Mouse (Mus musculus): ENCODE data around the gene Odf3b. TPM values are rescaled to one million over a fixed set of nuclear protein-coding genes. Genes with fewer than 3 reads are reported as not detected.

Gene Odf3b
- 5.4 and 5.6 TPM in 2 replicates for polyA plus RNA-seq (2012; rRNA removed)

GRCm38 (mm10) chr15:89378831-89379401 is at the start of gene Odf3b:
Gene Odf3b, minus strand, starts transcription at chr15:89379282.
- Histone ChIP-seq H3K4me1 (ENCODE audit: control insufficient read depth, insufficient read depth, low read length) (no peaks in the 10 kb centered on the region), H3K4me3 (ENCODE audit: insufficient read depth, low read length) (peak within 1 kb of the TSS; percentile 44), H3K27ac (ENCODE audit: insufficient read depth, low read length) (no peak within 1 kb of the TSS)
- no peak for TF ChIP-seq CTCF (IDR thresholded peaks at IDR 0.05; ENCODE audit: extremely low read depth, insufficient read depth, low read length)
- TF ChIP-seq POLR2A (IDR thresholded peaks at IDR 0.05; ENCODE audit: extremely low read depth, insufficient read depth, low read length) = no peak

DNA sequence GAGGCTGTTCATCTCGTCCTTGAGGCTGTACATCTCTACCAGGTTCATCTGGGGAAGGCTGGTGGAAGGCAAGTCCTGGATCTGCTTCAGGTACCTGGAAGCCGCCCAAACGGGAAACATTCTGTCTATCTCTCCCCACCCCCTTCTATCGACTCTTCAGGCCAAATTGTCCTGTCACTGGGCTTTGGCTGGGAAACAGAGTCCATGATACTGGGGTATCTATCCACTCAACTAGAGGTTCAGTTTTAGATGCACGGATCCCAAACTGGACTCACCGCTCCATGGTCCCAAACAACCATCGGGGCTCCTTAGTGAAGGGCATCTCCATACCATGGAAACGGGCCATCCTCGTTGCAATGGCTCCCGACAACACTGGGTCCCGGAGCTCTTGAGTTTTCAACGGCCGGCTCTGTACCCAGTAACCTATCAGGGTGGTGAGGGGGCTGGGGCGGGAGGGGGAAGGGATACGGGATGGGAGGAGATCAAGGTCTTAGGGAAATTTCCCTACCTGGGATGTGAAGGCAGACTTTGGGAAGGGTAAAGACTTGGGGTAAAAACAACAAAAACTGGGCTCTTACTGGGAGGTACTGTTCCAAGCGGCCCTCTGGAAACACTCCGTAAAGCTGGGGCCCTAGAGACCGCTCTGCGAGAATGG is 49.2 kb upstream of the Odf3b start:
- peak overlapping the region; percentile 84 for H3K4me3 ChIP-seq (ENCODE audit: insufficient read depth, low read length)
- H3K27ac ChIP-seq (ENCODE audit: insufficient read depth, low read length) = no peak overlapping the region
- TF ChIP-seq CTCF (IDR thresholded peaks at IDR 0.05; ENCODE audit: extremely low read depth, insufficient read depth, low read length) (no peak), POLR2A (IDR thresholded peaks at IDR 0.05; ENCODE audit: extremely low read depth, insufficient read depth, low read length) (no peak)
- no peaks in the 10 kb centered on the region; the same call in 1 of the 2 replicates for H3K4me1 ChIP-seq (ENCODE audit: control insufficient read depth, insufficient read depth, low read length)

GRCm38 (mm10) chr15:89426716-89427115 is 47.6 kb upstream of the Odf3b start:
- no peak for TF ChIP-seq CTCF (IDR thresholded peaks at IDR 0.05; ENCODE audit: extremely low read depth, insufficient read depth, low read length)
- Histone ChIP-seq H3K27ac (ENCODE audit: insufficient read depth, low read length) (no peak overlapping the region), H3K4me1 (ENCODE audit: control insufficient read depth, insufficient read depth, low read length) (no peaks in the 10 kb centered on the region; the same call in 1 of the 2 replicates), H3K4me3 (ENCODE audit: insufficient read depth, low read length) (no peak overlapping the region)

- TF ChIP-seq POLR2A (IDR thresholded peaks at IDR 0.05; ENCODE audit: extremely low read depth, insufficient read depth, low read length) (no peak), CTCF (IDR thresholded peaks at IDR 0.05; ENCODE audit: extremely low read depth, insufficient read depth, low read length) (no peak)
- H3K4me1 ChIP-seq (ENCODE audit: control insufficient read depth, insufficient read depth, low read length) = no peaks in the 10 kb centered on the region; the same call in 1 of the 2 replicates
Observed at GRCm38 (mm10) chr15:89425711-89426121, 46.6 kb upstream of the Odf3b start, which contains the start of gene Cpt1b. Gene Cpt1b, minus strand, starts transcription at chr15:89425863.

DNA sequence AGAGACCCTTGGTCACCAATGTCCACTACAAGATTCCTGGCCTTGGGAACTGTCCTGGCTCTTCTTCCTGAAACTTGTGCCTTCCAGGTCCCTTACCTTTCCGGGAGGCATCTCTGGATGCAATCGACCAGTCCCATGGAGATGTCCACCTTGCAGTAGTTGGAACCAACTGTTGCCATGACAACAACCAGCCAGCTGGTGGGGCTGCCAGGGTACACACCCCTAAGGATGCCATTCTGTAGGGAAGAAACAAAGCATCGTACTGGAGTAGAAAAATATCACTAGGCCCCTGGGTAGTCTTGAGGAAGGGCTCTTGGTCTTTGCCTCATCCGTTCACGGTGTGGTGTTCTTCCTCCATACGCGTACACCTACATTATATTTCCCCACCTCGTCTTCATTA is 45.5 kb upstream of the Odf3b start:
- TF ChIP-seq POLR2A (IDR thresholded peaks at IDR 0.05; ENCODE audit: extremely low read depth, insufficient read depth, low read length) (no peak), CTCF (IDR thresholded peaks at IDR 0.05; ENCODE audit: extremely low read depth, insufficient read depth, low read length) (no peak)
- Histone ChIP-seq H3K4me1 (ENCODE audit: control insufficient read depth, insufficient read depth, low read length) (no peaks in the 10 kb centered on the region; the same call in 1 of the 2 replicates), H3K27ac (ENCODE audit: insufficient read depth, low read length) (no peak overlapping the region), H3K4me3 (ENCODE audit: insufficient read depth, low read length) (no peak overlapping the region)

More at GRCm38 (mm10) chr15:89425711-89426121, 46.6 kb upstream of the Odf3b start, which contains the start of gene Cpt1b:
- no peak within 1 kb of the TSS for H3K4me3 ChIP-seq (ENCODE audit: insufficient read depth, low read length)
- H3K27ac ChIP-seq (ENCODE audit: insufficient read depth, low read length) = no peak within 1 kb of the TSS

GRCm38 (mm10) chr15:89421938-89422337 is 42.9 kb upstream of the Odf3b start:
- TF ChIP-seq CTCF (IDR thresholded peaks at IDR 0.05; ENCODE audit: extremely low read depth, insufficient read depth, low read length) (no peak), POLR2A (IDR thresholded peaks at IDR 0.05; ENCODE audit: extremely low read depth, insufficient read depth, low read length) (no peak)
- Histone ChIP-seq H3K27ac (ENCODE audit: insufficient read depth, low read length) (no peak overlapping the region), H3K4me3 (ENCODE audit: insufficient read depth, low read length) (no peak overlapping the region), H3K4me1 (ENCODE audit: control insufficient read depth, insufficient read depth, low read length) (no peaks in the 10 kb centered on the region)

GRCm38 (mm10) chr15:89415282-89415681 is 36.2 kb upstream of the Odf3b start:
- TF ChIP-seq POLR2A (IDR thresholded peaks at IDR 0.05; ENCODE audit: extremely low read depth, insufficient read depth, low read length) = no peak
- TF ChIP-seq CTCF (IDR thresholded peaks at IDR 0.05; ENCODE audit: extremely low read depth, insufficient read depth, low read length) = no peak
- Histone ChIP-seq H3K4me1 (ENCODE audit: control insufficient read depth, insufficient read depth, low read length) (no peaks in the 10 kb centered on the region), H3K4me3 (ENCODE audit: insufficient read depth, low read length) (no peak overlapping the region), H3K27ac (ENCODE audit: insufficient read depth, low read length) (no peak overlapping the region)

- no peak for TF ChIP-seq CTCF (IDR thresholded peaks at IDR 0.05; ENCODE audit: extremely low read depth, insufficient read depth, low read length)
- no peak for TF ChIP-seq POLR2A (IDR thresholded peaks at IDR 0.05; ENCODE audit: extremely low read depth, insufficient read depth, low read length)
- Histone ChIP-seq H3K27ac (ENCODE audit: insufficient read depth, low read length) (no peak within 1 kb of the TSS), H3K4me1 (ENCODE audit: control insufficient read depth, insufficient read depth, low read length) (no peaks in the 10 kb centered on the region), H3K4me3 (ENCODE audit: insufficient read depth, low read length) (no peak within 1 kb of the TSS)
Observed at GRCm38 (mm10) chr15:89410118-89410517, 31.0 kb upstream of the Odf3b start, which contains the start of gene Syce3. Gene Syce3, minus strand, starts transcription at chr15:89410503.

GRCm38 (mm10) chr15:89406691-89407090 is 27.6 kb upstream of the Odf3b start:
- no peak for TF ChIP-seq POLR2A (IDR thresholded peaks at IDR 0.05; ENCODE audit: extremely low read depth, insufficient read depth, low read length)
- no peak for TF ChIP-seq CTCF (IDR thresholded peaks at IDR 0.05; ENCODE audit: extremely low read depth, insufficient read depth, low read length)
- Histone ChIP-seq H3K27ac (ENCODE audit: insufficient read depth, low read length) (no peak overlapping the region), H3K4me3 (ENCODE audit: insufficient read depth, low read length) (no peak overlapping the region), H3K4me1 (ENCODE audit: control insufficient read depth, insufficient read depth, low read length) (no peaks in the 10 kb centered on the region)
